Mouse (Mus musculus) stomach, postnatal 0 days (tissue): Measurements from ENCODE around the gene Trmt10a.

ENCODE experiments used
- CTCF ChIP-seq: IDR thresholded peaks from 2 replicates; pipeline ENCODE4 v1.5.1; 2016; ENCODE audit warnings: antibody characterized with exemption, low read depth, mild to moderate bottlenecking, moderate library complexity
- EP300 ChIP-seq: optimal IDR thresholded peaks from 2 replicates; pipeline ENCODE3; 2016; ENCODE audit warnings: antibody characterized with exemption

DNA sequence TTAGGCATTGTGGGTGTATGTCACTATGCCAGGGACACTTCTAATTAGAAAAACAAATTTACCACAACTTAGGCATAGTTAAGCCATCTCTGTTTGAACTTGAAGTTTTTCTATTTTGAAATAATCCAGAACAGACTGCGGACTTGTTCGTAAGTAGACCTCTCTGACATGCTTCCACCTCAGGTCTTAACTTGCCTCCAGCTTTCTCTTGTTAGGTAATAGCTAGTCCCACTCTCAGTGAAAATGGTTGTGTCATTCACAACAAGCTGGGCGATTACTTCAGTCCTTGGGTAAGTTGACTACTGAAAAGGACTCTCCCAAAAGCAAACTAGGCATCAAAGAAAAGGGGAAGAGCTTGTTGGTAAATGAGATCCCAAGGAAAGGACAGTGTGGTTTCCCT, 65.6 kb downstream of the Trmt10a start:
- TF ChIP-seq CTCF (no peak), EP300 (no peak)
